Mouse (Mus musculus) small intestine, adult 2 months (tissue): ENCODE results near the gene Slc25a23.

Experiments used
- CTCF ChIP-seq: fragments of 200-500 bp; IDR thresholded peaks from 2 replicates; pipeline ENCODE4 v1.5.1; 2012; ENCODE audit warnings: low read depth, mild to moderate bottlenecking, control low read depth, inconsistent platforms, low read length, moderate library complexity, mixed read lengths; ENCODE audit not compliant: insufficient replicate concordance, insufficient read length; ENCODE audit errors: extremely low read depth
- POLR2A ChIP-seq: fragments of 200-500 bp; IDR thresholded peaks from 2 replicates; pipeline ENCODE4 v1.6.1; 2012; ENCODE audit warnings: low read depth, mild to moderate bottlenecking, control low read depth, inconsistent platforms, low read length, moderate library complexity

DNA sequence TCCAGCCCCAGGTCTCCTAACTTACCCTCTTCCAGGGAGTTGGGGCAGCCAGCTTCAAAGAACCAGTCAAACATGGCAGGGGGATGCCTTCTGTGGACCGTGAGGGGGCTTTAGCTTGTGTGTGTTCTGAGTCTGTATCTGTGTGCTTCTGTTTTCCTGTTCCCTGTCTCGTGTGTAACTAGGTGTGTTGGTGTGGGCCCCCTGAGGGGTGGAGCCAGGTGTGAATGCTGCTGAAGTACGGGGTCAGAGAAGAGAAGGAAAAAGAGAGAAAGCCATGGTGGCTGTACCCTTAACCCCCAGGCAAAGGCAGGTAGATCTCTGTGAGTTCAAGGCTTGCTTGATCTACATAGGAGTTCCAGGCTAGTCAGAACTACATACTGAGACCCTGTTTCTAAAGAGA, 17.3 kb upstream of the Slc25a23 start:
- no peak for TF ChIP-seq CTCF
- no peak for TF ChIP-seq POLR2A
